13 mouse cellular contexts compared by ENCODE assay signal in genomic region chr7:128359741-128360140, GRCm38 (mm10). TPM values are rescaled to one million over a fixed set of nuclear protein-coding genes. Genes with fewer than 3 reads are reported as not detected.
DNase-seq lines count a peak whose midpoint lies in the region; ATAC-seq and TF ChIP-seq lines count a peak whose summit lies in the region.
"Had no signal": no experiment of that assay in that cellular context is flagged by ENCODE, and none has a peak within 500 bp of the region (broad histone marks: within the 10 kb centered on the region; RNA-seq: fewer than 3 reads in every experiment).

No protein-coding gene starts in this region.

- TF ChIP-seq CTCF in hindbrain, postnatal 0 days (IDR thresholded peaks at IDR 0.05; ENCODE audit: low read depth): peak; percentile 25; the same call in 1 of the 2 replicates
- TF ChIP-seq CTCF in liver, embryonic 14.5 days (IDR thresholded peaks at IDR 0.05; ENCODE audit: low read depth): peak; percentile 56

- H3K27me3 ChIP-seq in hindbrain, postnatal 0 days (ENCODE audit: insufficient read depth, low read length): no peaks in the 10 kb centered on the region
- no peaks in the 10 kb centered on the region for H3K27me3 ChIP-seq in hindbrain, embryonic 12.5 days
- no peaks in the 10 kb centered on the region for H3K27me3 ChIP-seq in liver, embryonic 14.5 days (ENCODE audit: control insufficient read depth, insufficient read depth, low read length)
- H3K27me3 ChIP-seq: neural tube, embryonic 13.5 days had no signal

- WGBS in hindbrain, postnatal 0 days: 81% methylated on average over 9 of the region's 9 CpGs
- WGBS in hindbrain, embryonic 12.5 days: 88% methylated on average over 9 of the region's 9 CpGs
- 52% methylated on average over 9 of the region's 9 CpGs for WGBS in liver, embryonic 14.5 days (ENCODE audit: insufficient replicate concordance)

- no peaks in the 10 kb centered on the region for H3K4me1 ChIP-seq in hindbrain, postnatal 0 days (ENCODE audit: insufficient read depth, low read length)
- H3K4me1 ChIP-seq in hindbrain, embryonic 12.5 days: no peaks in the 10 kb centered on the region
- no peaks in the 10 kb centered on the region for H3K4me1 ChIP-seq in liver, embryonic 14.5 days (replicated peaks; ENCODE audit: control insufficient read depth in 2 of 2, insufficient read depth in 2 of 2, low read length in 1 of 2)
- H3K4me1 ChIP-seq: neural tube, embryonic 13.5 days had no signal

- no peak for DNase-seq in hindbrain, postnatal 0 days (ENCODE audit: low spot score)
- peak; percentile 13 for DNase-seq in urinary bladder, adult 2 months (ENCODE audit: low spot score)
- no peak for DNase-seq in urinary bladder, postnatal 14 days (ENCODE audit: low spot score)
- no peak for DNase-seq in liver, embryonic 14.5 days (ENCODE audit: low read depth in 3 of 3, low spot score in 3 of 3)
- no peak for DNase-seq in adrenal gland, adult 8-10 months
- DNase-seq in frontal cortex, postnatal 25 days (ENCODE audit: low spot score in 2 of 2): no peak
- DNase-seq in heart, postnatal 14 days: no peak
- DNase-seq: cerebellum, postnatal 36 days; heart, postnatal 10 days; liver, embryonic 13.5 days had no signal

- H3K9ac ChIP-seq in hindbrain, postnatal 0 days (replicated peaks; ENCODE audit: low read length): no peak overlapping the region
- H3K9ac ChIP-seq in hindbrain, embryonic 12.5 days: no peak overlapping the region
- no peak overlapping the region for H3K9ac ChIP-seq in liver, embryonic 14.5 days (replicated peaks)
- H3K9ac ChIP-seq: liver, embryonic 13.5 days; neural tube, embryonic 13.5 days had no signal

- no peak overlapping the region for H3K27ac ChIP-seq in hindbrain, postnatal 0 days
- no peak overlapping the region for H3K27ac ChIP-seq in hindbrain, embryonic 12.5 days
- H3K27ac ChIP-seq in liver, embryonic 14.5 days: no peak overlapping the region
- H3K27ac ChIP-seq: liver, embryonic 13.5 days; neural tube, embryonic 13.5 days had no signal

- intact Hi-C loops in heart, postnatal 14 days (cut with DNase I): no loop called here

- no peak overlapping the region for H3K4me2 ChIP-seq in hindbrain, postnatal 0 days (ENCODE audit: low read depth, low read length)
- no peak overlapping the region for H3K4me2 ChIP-seq in hindbrain, embryonic 12.5 days (replicated peaks)
- no peak overlapping the region for H3K4me2 ChIP-seq in liver, embryonic 14.5 days (ENCODE audit: low read depth)
- H3K4me2 ChIP-seq: liver, embryonic 13.5 days; midbrain, embryonic 11.5 days; neural tube, embryonic 13.5 days had no signal

- no peak for ATAC-seq in hindbrain, postnatal 0 days
- ATAC-seq in hindbrain, embryonic 12.5 days (ENCODE audit: low FRiP score): no peak
- ATAC-seq in liver, embryonic 14.5 days (ENCODE audit: insufficient read depth): no peak

- no peak for TF ChIP-seq EP300 in liver, embryonic 14.5 days (IDR thresholded peaks at IDR 0.05; ENCODE audit: low read depth)

- H3K9me3 ChIP-seq in hindbrain, postnatal 0 days (ENCODE audit: low read length): no peaks in the 10 kb centered on the region
- no peaks in the 10 kb centered on the region for H3K9me3 ChIP-seq in hindbrain, embryonic 12.5 days (replicated peaks)
- H3K9me3 ChIP-seq in liver, embryonic 14.5 days (ENCODE audit: control insufficient read depth, low read length): no peaks in the 10 kb centered on the region
- H3K9me3 ChIP-seq: liver, embryonic 13.5 days; neural tube, embryonic 13.5 days had no signal

- no peak overlapping the region for H3K4me3 ChIP-seq in hindbrain, postnatal 0 days (ENCODE audit: low read length)
- no peak overlapping the region for H3K4me3 ChIP-seq in hindbrain, embryonic 12.5 days
- no peak overlapping the region for H3K4me3 ChIP-seq in liver, embryonic 14.5 days (ENCODE audit: insufficient read depth in 1 of 2, low read depth in 2 of 2, low read length in 2 of 2)
- H3K4me3 ChIP-seq: liver, embryonic 13.5 days; neural tube, embryonic 13.5 days had no signal

- H3K36me3 ChIP-seq in hindbrain, postnatal 0 days (ENCODE audit: insufficient read depth, low read length): no peaks in the 10 kb centered on the region
- no peaks in the 10 kb centered on the region for H3K36me3 ChIP-seq in hindbrain, embryonic 12.5 days
- H3K36me3 ChIP-seq in liver, embryonic 14.5 days (replicated peaks; ENCODE audit: control insufficient read depth, insufficient read depth, low read depth): no peaks in the 10 kb centered on the region
- H3K36me3 ChIP-seq: liver, embryonic 13.5 days; neural tube, embryonic 13.5 days had no signal

RNA-seq across cellular contexts. Expression of gene Rgs10, which starts 58.8 kb away (rescaled TPM):
- total RNA-seq in hindbrain, postnatal 0 days (2014; rRNA removed): 31.7 and 35.4 TPM in 2 replicates
- polyA plus RNA-seq in hindbrain, postnatal 0 days (2015; fragmentation: Nextera tagmentation; extraction: Ambion mirVana): 101 and 107 TPM in 2 replicates
- polyA plus RNA-seq in hindbrain, embryonic 12.5 days (2016; fragmentation: Nextera tagmentation; extraction: Ambion mirVana): 13.5 and 16.7 TPM in 2 replicates
- 35.7 and 36.2 TPM in 2 replicates for polyA plus RNA-seq in urinary bladder, adult 2 months (2012; rRNA removed)
- polyA plus RNA-seq in liver, embryonic 14.5 days (2012; rRNA removed): 24.4 and 36.3 TPM in 2 replicates
- polyA plus RNA-seq in liver, embryonic 14.5 days (2014; fragmentation: Nextera tagmentation; extraction: Ambion mirVana): 45.8 and 53.0 TPM in 2 replicates
- total RNA-seq in adrenal gland, adult 8-10 months (2022): 10 to 100 TPM; 10.8 to 15.5 (median 12.3) TPM
- total RNA-seq in heart, postnatal 14 days (2021): 10 to 100 TPM; 10.1 to 14.9 TPM
